Mouse (Mus musculus): ENCODE results near the gene Slc5a8.

- TF ChIP-seq CTCF (IDR thresholded peaks at IDR 0.05; ENCODE audit: insufficient read depth, low read depth, low read length) (no peak), POLR2A (IDR thresholded peaks at IDR 0.05; ENCODE audit: insufficient read depth, low read depth, low read length) (no peak)
These were observed 36.8 kb upstream of the Slc5a8 start for GRCm38 (mm10) chr10:88848876-88849476.
